ENCODE assay signal across 13 mouse cellular contexts in genomic region chr16:10814864-10815263, GRCm38 (mm10). TPM values are rescaled to one million over a fixed set of nuclear protein-coding genes. Genes with fewer than 3 reads are reported as not detected.
DNase-seq lines count a peak whose midpoint lies in the region; ATAC-seq lines count a peak whose summit lies in the region.
"Had no signal": no experiment of that assay in that cellular context is flagged by ENCODE, and none has a peak within 500 bp of the region (broad histone marks: within the 10 kb centered on the region; RNA-seq: fewer than 3 reads in every experiment).

No protein-coding gene starts in this region.

- WGBS in kidney, embryonic 14.5 days = 65% methylated on average over 4 of the region's 4 CpGs
- WGBS in lung, embryonic 16.5 days = 41% methylated on average over 4 of the region's 4 CpGs

- H3K27ac ChIP-seq in kidney, embryonic 14.5 days (ENCODE audit: low read depth, low read length) = no peak overlapping the region
- no peak overlapping the region for H3K27ac ChIP-seq in lung, embryonic 16.5 days (ENCODE audit: low read length)
- H3K27ac ChIP-seq: forebrain, embryonic 15.5 days; heart, adult 2 months; hindbrain, postnatal 0 days; liver, embryonic 15.5 days had no signal

- H3K36me3 ChIP-seq in kidney, embryonic 14.5 days (ENCODE audit: control insufficient read depth, insufficient read depth, low read length) = no peaks in the 10 kb centered on the region
- H3K36me3 ChIP-seq in lung, embryonic 16.5 days (ENCODE audit: control insufficient read depth, insufficient read depth, low read length) = no peaks in the 10 kb centered on the region
- H3K36me3 ChIP-seq: forebrain, embryonic 15.5 days; liver, embryonic 15.5 days had no signal

- no peak overlapping the region for H3K9ac ChIP-seq in kidney, embryonic 14.5 days (ENCODE audit: low read depth, low read length)
- H3K9ac ChIP-seq in lung, embryonic 16.5 days (ENCODE audit: low read length) = no peak overlapping the region
- H3K9ac ChIP-seq: forebrain, embryonic 15.5 days; liver, embryonic 15.5 days had no signal

- peak; percentile 42; the same call in 1 of the 2 replicates for ATAC-seq in kidney, embryonic 14.5 days (ENCODE audit: low FRiP score, low TSS enrichment)
- ATAC-seq in lung, embryonic 16.5 days (ENCODE audit: low read depth) = peak; percentile 92
- ATAC-seq: forebrain, embryonic 15.5 days; hindbrain, postnatal 0 days had no signal

- H3K4me2 ChIP-seq in kidney, embryonic 14.5 days (replicated peaks; ENCODE audit: low read depth, low read length) = no peak overlapping the region
- H3K4me2 ChIP-seq in lung, embryonic 16.5 days (ENCODE audit: low read depth, low read length) = no peak overlapping the region
- H3K4me2 ChIP-seq: forebrain, embryonic 15.5 days; liver, embryonic 15.5 days had no signal

- H3K4me1 ChIP-seq in kidney, embryonic 14.5 days (ENCODE audit: control insufficient read depth, insufficient read depth, low read length) = peaks cover under 1% of the 10 kb centered on the region; the same call in 1 of the 2 replicates
- H3K4me1 ChIP-seq in lung, embryonic 16.5 days (replicated peaks; ENCODE audit: control insufficient read depth, insufficient read depth, low read length) = 0 out of 2 replicates have a peak, but pooled peaks cover 4% of the 10 kb centered on the region
- H3K4me1 ChIP-seq: forebrain, embryonic 15.5 days had no signal

- no peaks in the 10 kb centered on the region for H3K9me3 ChIP-seq in kidney, embryonic 14.5 days (ENCODE audit: control insufficient read depth, low read length)
- no peaks in the 10 kb centered on the region for H3K9me3 ChIP-seq in lung, embryonic 16.5 days (ENCODE audit: control insufficient read depth, low read length)
- H3K9me3 ChIP-seq: forebrain, embryonic 15.5 days; liver, embryonic 15.5 days had no signal

- no peaks in the 10 kb centered on the region for H3K27me3 ChIP-seq in kidney, embryonic 14.5 days (ENCODE audit: control insufficient read depth, insufficient read depth, low read length)
- H3K27me3 ChIP-seq in lung, embryonic 16.5 days (ENCODE audit: control insufficient read depth, insufficient read depth, low read depth, low read length) = no peaks in the 10 kb centered on the region; the same call in 1 of the 2 replicates
- H3K27me3 ChIP-seq: forebrain, embryonic 15.5 days had no signal

- DNase-seq in kidney, postnatal 14 days = no peak
- peak; percentile 34 for DNase-seq in CD4-positive, CD25-positive, alpha-beta regulatory T cell, adult 2 months (ENCODE audit: low read depth, low spot score)
- DNase-seq in adrenal gland, postnatal 36 days = peak; percentile 48 to 57
- DNase-seq in layer of hippocampus, postnatal 10 days (ENCODE audit: low spot score in 2 of 2) = no peak
- DNase-seq in ovary, postnatal 14 days (ENCODE audit: low spot score) = no peak
- no peak for DNase-seq in frontal cortex, postnatal 14 days (ENCODE audit: low spot score in 2 of 2)
- DNase-seq: layer of hippocampus, adult 9-11 months had no signal

- no peak overlapping the region for H3K4me3 ChIP-seq in kidney, embryonic 14.5 days (ENCODE audit: low read length)
- H3K4me3 ChIP-seq in lung, embryonic 16.5 days (ENCODE audit: low read length) = no peak overlapping the region
- H3K4me3 ChIP-seq: forebrain, embryonic 15.5 days; heart, adult 2 months; liver, embryonic 15.5 days had no signal

RNA-seq across cellular contexts. Expression of gene Gm11172, which starts 2.1 kb away (rescaled TPM):
- polyA plus RNA-seq in kidney, embryonic 14.5 days (2014; fragmentation: Nextera tagmentation; extraction: Ambion mirVana) = not detected in 2 replicates
- total RNA-seq in adrenal gland, postnatal 36 days (2021) = not detected
- polyA plus RNA-seq in lung, embryonic 16.5 days (2015; fragmentation: Nextera tagmentation; extraction: Ambion mirVana) = not detected in 2 replicates
- total RNA-seq in layer of hippocampus, postnatal 10 days (2021) = not detected
- total RNA-seq: heart, adult 2 months; hindbrain, postnatal 0 days had no signal
- polyA plus RNA-seq: forebrain, embryonic 15.5 days; heart, adult 2 months; hindbrain, postnatal 0 days; liver, embryonic 15.5 days had no signal

RNA-seq across cellular contexts. Expression of gene Prm1, which starts 9.2 kb away (rescaled TPM):
- polyA plus RNA-seq in kidney, embryonic 14.5 days (2014; fragmentation: Nextera tagmentation; extraction: Ambion mirVana) = not detected in 2 replicates
- not detected for total RNA-seq in adrenal gland, postnatal 36 days (2021)
- polyA plus RNA-seq in lung, embryonic 16.5 days (2015; fragmentation: Nextera tagmentation; extraction: Ambion mirVana) = not detected in 2 replicates
- not detected for total RNA-seq in layer of hippocampus, postnatal 10 days (2021)
- total RNA-seq: heart, adult 2 months; hindbrain, postnatal 0 days had no signal
- polyA plus RNA-seq: forebrain, embryonic 15.5 days; liver, embryonic 15.5 days had no signal

RNA-seq across cellular contexts. Expression of gene Prm2, which starts 18.9 kb away (rescaled TPM):
- not detected in 2 replicates for polyA plus RNA-seq in kidney, embryonic 14.5 days (2014; fragmentation: Nextera tagmentation; extraction: Ambion mirVana)
- not detected for total RNA-seq in adrenal gland, postnatal 36 days (2021)
- polyA plus RNA-seq in lung, embryonic 16.5 days (2015; fragmentation: Nextera tagmentation; extraction: Ambion mirVana) = not detected in 2 replicates
- total RNA-seq in layer of hippocampus, postnatal 10 days (2021) = not detected
- total RNA-seq: heart, adult 2 months; hindbrain, postnatal 0 days had no signal
- polyA plus RNA-seq: forebrain, embryonic 15.5 days; hindbrain, postnatal 0 days; liver, embryonic 15.5 days had no signal

RNA-seq across cellular contexts. Expression of gene Rmi2, which starts 20.0 kb away (rescaled TPM):
- polyA plus RNA-seq in kidney, embryonic 14.5 days (2014; fragmentation: Nextera tagmentation; extraction: Ambion mirVana) = 6.0 and 6.2 TPM in 2 replicates
- under 1 TPM; 0.46 to 0.93 TPM for total RNA-seq in adrenal gland, postnatal 36 days (2021)
- 3.1 and 3.4 TPM in 2 replicates for polyA plus RNA-seq in lung, embryonic 16.5 days (2015; fragmentation: Nextera tagmentation; extraction: Ambion mirVana)
- under 1 TPM; 0.29 to 0.48 TPM for total RNA-seq in layer of hippocampus, postnatal 10 days (2021)

RNA-seq across cellular contexts. Expression of gene Prm3, which starts 24.1 kb away (rescaled TPM):
- not detected in 2 replicates for polyA plus RNA-seq in kidney, embryonic 14.5 days (2014; fragmentation: Nextera tagmentation; extraction: Ambion mirVana)
- total RNA-seq in adrenal gland, postnatal 36 days (2021) = not detected
- polyA plus RNA-seq in lung, embryonic 16.5 days (2015; fragmentation: Nextera tagmentation; extraction: Ambion mirVana) = not detected in 2 replicates
- total RNA-seq in layer of hippocampus, postnatal 10 days (2021) = not detected
- total RNA-seq: heart, adult 2 months; hindbrain, postnatal 0 days had no signal
- polyA plus RNA-seq: forebrain, embryonic 15.5 days; hindbrain, postnatal 0 days; liver, embryonic 15.5 days had no signal

Comparison
In these comparisons a context has a peak if more than half of its experiments do, and no peak if none do; other contexts are left out.
1. DNase-seq: peak in CD4-positive, CD25-positive, alpha-beta regulatory T cell, adult 2 months (single experiment) and adrenal gland, postnatal 36 days (2 of 2); none in kidney, postnatal 14 days (single experiment), layer of hippocampus, postnatal 10 days (0 of 2), ovary, postnatal 14 days (single experiment) and frontal cortex, postnatal 14 days (0 of 2).